Mouse (Mus musculus): ENCODE results near the gene Fam3b. TPM values are rescaled to one million over a fixed set of nuclear protein-coding genes. Genes with fewer than 3 reads are reported as not detected.
A peak's percentile ranks its signal among the peaks of the same experiment; 100 is the strongest.

Fam3b gene
- total RNA-seq, 2 experiments from 2014 or later, result not detected

GRCm38 (mm10) chr16:97511495-97511894, 3.1 kb downstream of the Fam3b start:
- Histone ChIP-seq H3K27ac (no peak overlapping the region), H3K4me3 (no peak overlapping the region)
- intact Hi-C loops (cut with DNase I), result no loop called here
- no peak for DNase-seq
- TF ChIP-seq CTCF (IDR thresholded peaks at IDR 0.05), result no peak

- no peak for TF ChIP-seq CTCF (IDR thresholded peaks at IDR 0.05)
- no peak for DNase-seq
- Histone ChIP-seq H3K4me3 (no peak overlapping the region), H3K27ac (no peak overlapping the region)
- intact Hi-C loops (cut with DNase I), result no loop called here
Measured at GRCm38 (mm10) chr16:97510849-97511248, 3.8 kb downstream of the Fam3b start.

GRCm38 (mm10) chr16:97507783-97508182, 6.8 kb downstream of the Fam3b start:
- DNase-seq, result no peak
- intact Hi-C loops (cut with DNase I), result no loop called here
- no peak overlapping the region for H3K4me3 ChIP-seq
- no peak for TF ChIP-seq CTCF (IDR thresholded peaks at IDR 0.05)
- no peak overlapping the region for H3K27ac ChIP-seq

GRCm38 (mm10) chr16:97504793-97505192, 9.8 kb downstream of the Fam3b start:
- no peak overlapping the region for H3K27ac ChIP-seq
- TF ChIP-seq CTCF (IDR thresholded peaks at IDR 0.05), result no peak
- intact Hi-C loops (cut with DNase I), result no loop called here
- no peak for DNase-seq
- H3K4me3 ChIP-seq, result no peak overlapping the region

- Histone ChIP-seq H3K27ac (no peak overlapping the region), H3K4me3 (no peak overlapping the region)
- intact Hi-C loops (cut with DNase I), result no loop called here
- TF ChIP-seq CTCF (IDR thresholded peaks at IDR 0.05), result no peak
- DNase-seq, result no peak
Measured at GRCm38 (mm10) chr16:97503849-97504248, 10.8 kb downstream of the Fam3b start.

GRCm38 (mm10) chr16:97500901-97501300, 13.7 kb downstream of the Fam3b start:
- intact Hi-C loops (cut with DNase I), result no loop called here

GRCm38 (mm10) chr16:97499450-97499849, 15.2 kb downstream of the Fam3b start:
- no peak for TF ChIP-seq CTCF (IDR thresholded peaks at IDR 0.05)
- H3K4me3 ChIP-seq, result no peak overlapping the region
- intact Hi-C loops (cut with DNase I), result no loop called here
- DNase-seq, result no peak
- no peak overlapping the region for H3K27ac ChIP-seq

More at GRCm38 (mm10) chr16:97500901-97501300, 13.7 kb downstream of the Fam3b start:
- Histone ChIP-seq H3K4me3 (no peak overlapping the region), H3K27ac (no peak overlapping the region)
- no peak for DNase-seq
- TF ChIP-seq CTCF (IDR thresholded peaks at IDR 0.05), result no peak

- TF ChIP-seq CTCF (IDR thresholded peaks at IDR 0.05), result no peak
- Histone ChIP-seq H3K27ac (no peak overlapping the region), H3K4me3 (no peak overlapping the region)
- DNase-seq, result no peak
- intact Hi-C loops (cut with DNase I), result no loop called here
Measured at GRCm38 (mm10) chr16:97498139-97498538, 16.5 kb downstream of the Fam3b start.

GRCm38 (mm10) chr16:97497682-97498081, 16.9 kb downstream of the Fam3b start:
- intact Hi-C loops (cut with DNase I), result no loop called here
- H3K27ac ChIP-seq, result no peak overlapping the region
- H3K4me3 ChIP-seq, result no peak overlapping the region
- no peak for TF ChIP-seq CTCF (IDR thresholded peaks at IDR 0.05)
- no peak for DNase-seq

- DNase-seq, result no peak
- intact Hi-C loops (cut with DNase I), result no loop called here
- Histone ChIP-seq H3K27ac (no peak overlapping the region), H3K4me3 (no peak overlapping the region)
- TF ChIP-seq CTCF (IDR thresholded peaks at IDR 0.05), result no peak
Measured at GRCm38 (mm10) chr16:97496026-97496425, 18.6 kb downstream of the Fam3b start.

GRCm38 (mm10) chr16:97492369-97492768, 22.2 kb downstream of the Fam3b start:
- TF ChIP-seq CTCF (IDR thresholded peaks at IDR 0.05), result no peak
- Histone ChIP-seq H3K27ac (no peak overlapping the region), H3K4me3 (no peak overlapping the region)
- DNase-seq, result no peak
- intact Hi-C loops (cut with DNase I), result no loop called here

- intact Hi-C loops (cut with DNase I), result no loop called here
- Histone ChIP-seq H3K27ac (no peak overlapping the region), H3K4me3 (no peak overlapping the region)
- no peak for DNase-seq
- TF ChIP-seq CTCF (IDR thresholded peaks at IDR 0.05), result no peak
Measured at GRCm38 (mm10) chr16:97478655-97479054, 36.0 kb downstream of the Fam3b start.

- DNase-seq, result no peak
- TF ChIP-seq CTCF (IDR thresholded peaks at IDR 0.05), result no peak
- intact Hi-C loops (cut with DNase I), result no loop called here
- Histone ChIP-seq H3K27ac (no peak overlapping the region), H3K4me3 (no peak overlapping the region)
Measured at GRCm38 (mm10) chr16:97476524-97476923, 38.1 kb downstream of the Fam3b start.

GRCm38 (mm10) chr16:97475581-97475980, 39.0 kb downstream of the Fam3b start:
- DNase-seq, result peak; percentile 30
- TF ChIP-seq CTCF (IDR thresholded peaks at IDR 0.05), result no peak
- intact Hi-C loops (cut with DNase I), result no loop called here
- H3K4me3 ChIP-seq, result no peak overlapping the region
- H3K27ac ChIP-seq, result no peak overlapping the region

GRCm38 (mm10) chr16:97474671-97475070, 39.9 kb downstream of the Fam3b start:
- intact Hi-C loops (cut with DNase I), result no loop called here
- no peak overlapping the region for H3K4me3 ChIP-seq
- TF ChIP-seq CTCF (IDR thresholded peaks at IDR 0.05), result no peak
- no peak for DNase-seq
- no peak overlapping the region for H3K27ac ChIP-seq

Data from gastrocnemius, adult 2 months (tissue).